Mouse (Mus musculus) cerebellum, postnatal 25 days (tissue): ENCODE data around the gene Thumpd3.

Experiments
- DNase-seq, 2 experiments: peaks; one replicate each; pipeline ENCODE4 v3.0.0; 2021; ENCODE audit warnings: mixed read lengths in 2 of 2

Thumpd3 gene

DNA sequence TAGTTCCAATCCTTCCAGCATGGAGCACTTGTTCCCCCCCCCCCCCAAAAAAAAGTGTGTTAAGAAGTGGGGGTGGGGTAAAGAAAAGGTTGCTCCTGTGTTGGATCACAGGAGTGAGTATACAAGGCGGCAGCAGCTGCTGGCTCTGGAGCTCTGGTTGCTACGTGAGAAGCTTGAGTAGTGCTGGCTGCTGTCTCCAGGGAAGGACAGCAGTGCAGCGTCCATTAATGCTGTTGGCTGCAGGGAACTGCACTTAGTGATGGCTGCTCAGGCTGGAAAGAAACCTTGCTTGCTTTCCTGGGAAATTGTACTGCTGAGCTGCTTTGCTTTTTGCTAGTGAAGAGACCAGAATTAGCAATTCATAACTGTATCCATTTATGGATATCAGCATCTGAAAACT is 33.5 kb downstream of the Thumpd3 start:
- peak; percentile 27 to 33 for DNase-seq

DNA sequence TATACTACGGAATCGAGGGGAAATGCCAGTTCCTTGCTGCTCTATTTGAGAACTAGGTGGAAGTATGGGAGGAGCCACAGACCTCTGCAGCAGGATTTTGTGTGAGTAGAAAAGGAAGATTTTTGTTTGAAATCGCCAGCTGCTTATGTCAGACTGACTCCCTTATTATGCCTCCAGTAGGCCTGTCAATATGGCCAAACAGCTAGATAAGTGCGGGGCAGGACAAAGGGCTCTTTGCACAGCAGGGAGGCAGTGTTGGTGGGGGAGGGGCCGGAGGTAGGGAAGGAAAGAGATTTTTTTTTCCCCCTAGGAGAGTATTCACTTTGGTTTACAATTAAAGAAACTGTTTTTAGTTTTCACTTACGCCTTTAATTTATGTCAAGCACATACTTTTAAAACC is 36.2 kb downstream of the Thumpd3 start:
- peak in 1 of 2 experiments; percentile 51 for DNase-seq

DNA sequence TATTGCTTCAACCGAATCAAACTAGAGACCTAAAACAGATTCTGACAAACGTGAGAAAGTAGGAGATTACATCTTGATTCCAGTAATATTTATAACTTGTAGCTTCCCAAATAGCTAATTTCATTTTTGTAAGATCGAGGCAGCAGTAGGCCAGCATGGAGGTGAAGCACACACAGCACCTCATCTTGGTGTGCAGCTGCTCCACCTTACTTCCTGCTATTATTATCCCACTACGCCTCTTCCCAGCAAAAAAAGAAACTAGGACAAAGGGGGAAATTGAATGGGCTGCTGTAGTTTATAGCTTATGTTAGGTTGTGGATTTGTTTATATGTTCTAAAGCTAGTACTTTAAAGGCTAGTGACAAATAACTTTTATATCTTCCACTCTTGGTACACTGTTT is 38.6 kb downstream of the Thumpd3 start:
- peak in 1 of 2 experiments; percentile 12 for DNase-seq

DNA sequence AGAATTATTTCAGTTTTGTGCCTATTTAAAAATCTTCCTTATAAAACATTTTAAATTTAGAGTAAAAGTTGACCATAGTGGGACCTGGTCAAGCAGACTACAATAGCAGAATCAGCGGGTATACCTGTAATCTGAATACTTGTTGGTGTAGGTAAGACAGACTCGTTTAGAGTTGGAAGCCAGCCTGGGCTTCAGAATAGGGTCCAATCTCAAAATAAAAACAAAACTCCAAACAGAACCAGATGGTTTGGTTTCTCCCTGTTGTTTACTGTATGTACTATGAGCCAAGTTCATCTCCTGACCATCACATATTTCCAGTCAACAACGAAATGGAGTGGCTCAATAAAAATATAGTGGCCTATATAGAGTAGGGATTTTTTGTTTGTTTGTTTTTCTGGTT is 47.2 kb downstream of the Thumpd3 start:
- DNase-seq = peak in 1 of 2 experiments; percentile 56

DNA sequence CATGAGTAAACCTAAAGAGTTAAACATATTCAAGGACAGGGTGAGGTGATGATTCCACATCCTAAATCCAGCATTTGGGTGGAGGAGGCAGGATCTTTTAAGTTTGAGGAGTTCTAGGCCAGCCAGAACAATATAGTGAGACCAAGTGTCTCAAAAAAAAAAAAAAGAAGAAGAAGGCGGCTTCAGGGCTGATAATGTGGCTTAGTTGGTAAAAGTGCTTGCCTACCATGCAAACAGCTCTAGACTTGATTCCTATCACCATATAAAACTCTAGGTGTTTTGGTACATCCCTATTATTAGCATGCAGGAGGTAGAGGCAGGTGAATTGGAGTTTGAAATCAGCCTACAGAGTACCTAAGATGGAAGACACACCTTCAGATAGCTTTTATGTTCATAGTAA is 49.5 kb downstream of the Thumpd3 start:
- no peak for DNase-seq

- peak in 1 of 2 experiments; percentile 18 for DNase-seq
These were observed 51.6 kb downstream of the Thumpd3 start for GRCm38 (mm10) chr6:113097662-113098061.

DNA sequence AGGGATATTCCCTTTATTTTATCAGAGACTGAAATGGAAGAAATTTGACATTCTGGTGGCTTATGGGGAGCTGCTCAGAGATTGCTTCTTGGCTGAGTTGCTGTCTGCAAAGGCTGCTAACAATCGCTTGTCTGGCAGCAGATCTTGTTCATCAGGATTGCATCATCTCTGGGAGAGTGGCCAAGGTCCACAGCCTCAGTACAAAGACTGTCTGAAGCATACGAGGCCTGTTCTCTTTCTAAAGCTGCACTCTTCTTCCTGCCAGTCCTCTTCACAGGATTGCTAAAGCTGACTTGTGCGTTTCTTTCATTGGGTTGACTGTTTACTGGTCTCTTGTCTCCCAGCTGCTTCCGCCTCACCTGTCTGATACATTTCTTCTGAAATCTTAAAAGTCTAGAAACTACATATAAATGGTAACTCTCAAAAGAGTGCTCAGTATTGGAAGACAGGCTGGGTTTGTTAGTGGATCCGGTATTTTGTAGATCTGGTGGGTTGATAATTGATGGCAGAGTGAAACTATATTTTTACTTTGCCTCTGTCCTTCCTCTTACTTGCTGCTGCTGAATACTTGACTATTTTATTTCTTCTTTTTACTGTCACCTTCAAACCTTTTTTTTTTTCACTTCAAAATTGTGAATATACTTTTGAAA is 53.7 kb downstream of the Thumpd3 start:
- DNase-seq = peak; percentile 91 to 95

- no peak for DNase-seq
These were observed 56.5 kb downstream of the Thumpd3 start for GRCm38 (mm10) chr6:113102541-113102940.

DNA sequence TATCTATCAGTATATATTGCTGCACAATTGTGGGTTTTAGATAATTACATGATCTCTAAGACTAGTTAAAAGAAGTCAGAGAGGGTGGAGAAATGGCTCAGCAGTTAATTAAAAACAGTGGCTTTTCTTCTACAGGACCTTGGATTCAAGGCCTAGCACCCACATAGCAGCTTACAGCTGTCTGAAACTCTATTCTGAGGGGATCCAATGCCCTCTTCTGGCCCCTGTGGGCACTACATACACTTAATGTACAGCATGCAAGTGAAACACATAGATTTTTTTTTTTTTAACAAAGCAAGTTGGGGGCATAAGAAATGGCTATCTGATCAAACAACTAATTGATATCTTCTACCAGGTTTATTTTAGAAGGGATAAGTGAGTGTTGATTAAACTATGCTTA is 57.7 kb downstream of the Thumpd3 start:
- DNase-seq = peak; percentile 44 to 72

DNA sequence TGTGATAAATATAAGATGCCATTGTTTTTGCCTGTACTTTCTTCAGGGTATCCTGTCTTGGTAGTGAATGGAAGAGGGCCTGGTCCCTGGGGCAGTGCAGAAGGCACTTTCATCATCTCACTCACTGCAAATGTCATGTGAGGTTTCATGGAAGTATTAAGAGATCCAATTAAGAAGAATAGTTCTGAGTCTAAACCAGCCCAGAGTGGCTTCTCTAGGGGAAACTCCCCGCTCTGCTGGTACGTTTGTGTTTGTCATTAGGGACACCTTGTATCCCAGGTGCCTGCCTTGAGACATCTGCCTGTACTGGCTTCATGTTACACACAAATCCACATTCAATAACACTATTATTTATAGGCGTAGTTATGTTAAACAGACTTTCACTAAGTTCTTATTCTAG is 63.4 kb downstream of the Thumpd3 start:
- no peak for DNase-seq

GRCm38 (mm10) chr6:113109956-113110355 is 63.9 kb downstream of the Thumpd3 start:
- DNase-seq = no peak
